Mouse (Mus musculus) urinary bladder, postnatal 10 days (tissue): Measurements from ENCODE around the gene Ddx41.

Experiments
- DNase-seq: peaks from one replicate; pipeline ENCODE4 v3.0.0; 2022; ENCODE audit warnings: low spot score

The Ddx41 gene

DNA sequence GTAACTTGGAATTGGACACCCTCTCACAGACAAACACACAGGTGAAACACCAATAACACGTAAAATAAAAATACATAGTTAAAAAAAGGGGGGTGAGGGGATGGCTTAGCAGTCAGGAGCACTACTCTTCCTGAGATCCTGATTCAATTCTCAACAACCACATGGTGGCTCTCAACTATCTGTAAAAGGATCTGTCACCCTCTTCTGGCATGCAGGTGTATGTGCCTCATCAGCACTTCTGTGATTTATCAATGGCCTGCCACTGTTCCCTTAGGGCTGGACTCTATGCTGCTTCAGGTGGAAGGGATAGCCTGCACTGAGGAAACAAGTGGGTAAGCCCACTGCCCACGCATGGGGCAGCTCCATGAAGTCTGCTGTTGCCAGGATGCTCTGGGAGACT lies 4.5 kb upstream of the Ddx41 start:
- no peak for DNase-seq

DNA sequence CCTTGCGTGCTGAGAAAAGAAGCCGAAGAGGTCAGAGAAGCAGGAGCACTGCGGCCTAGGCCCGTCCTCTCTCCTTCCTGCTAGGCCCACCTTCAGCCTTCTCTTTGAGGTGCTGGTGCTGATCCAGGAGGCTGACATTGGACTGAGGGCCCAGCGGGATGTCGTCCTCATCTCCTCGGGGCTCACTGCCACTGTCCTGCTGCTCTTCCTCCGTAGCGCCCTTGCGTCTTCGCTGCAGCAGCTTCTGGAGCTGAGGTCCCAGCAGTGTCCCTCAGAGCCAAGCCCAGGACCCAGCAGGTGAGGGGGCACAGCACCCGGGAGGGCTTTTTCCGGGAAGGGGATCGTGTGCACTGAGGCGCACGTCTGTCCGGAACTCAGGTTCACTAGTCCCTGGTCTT lies 663 bp downstream of the Ddx41 start:
- no peak for DNase-seq

DNA sequence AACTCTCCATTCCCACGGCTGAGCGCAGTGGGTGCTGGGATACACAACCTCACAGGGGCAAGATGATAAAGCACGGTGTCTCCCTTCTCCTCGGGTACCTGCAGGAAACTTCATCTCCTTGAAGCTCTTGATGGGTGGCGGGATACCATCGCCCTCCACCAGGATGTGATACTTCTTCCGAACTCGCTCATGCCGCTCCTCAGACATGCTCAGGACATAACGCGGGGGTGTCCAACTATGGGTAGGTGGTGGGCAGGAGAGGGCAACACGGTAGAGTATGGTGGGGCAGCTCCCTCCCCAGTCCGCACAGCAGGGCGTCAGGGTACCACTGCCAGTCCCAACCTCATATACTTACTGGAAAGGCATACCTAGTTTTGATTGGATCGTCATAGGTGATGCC lies 1.3 kb downstream of the Ddx41 start:
- DNase-seq, result no peak

DNA sequence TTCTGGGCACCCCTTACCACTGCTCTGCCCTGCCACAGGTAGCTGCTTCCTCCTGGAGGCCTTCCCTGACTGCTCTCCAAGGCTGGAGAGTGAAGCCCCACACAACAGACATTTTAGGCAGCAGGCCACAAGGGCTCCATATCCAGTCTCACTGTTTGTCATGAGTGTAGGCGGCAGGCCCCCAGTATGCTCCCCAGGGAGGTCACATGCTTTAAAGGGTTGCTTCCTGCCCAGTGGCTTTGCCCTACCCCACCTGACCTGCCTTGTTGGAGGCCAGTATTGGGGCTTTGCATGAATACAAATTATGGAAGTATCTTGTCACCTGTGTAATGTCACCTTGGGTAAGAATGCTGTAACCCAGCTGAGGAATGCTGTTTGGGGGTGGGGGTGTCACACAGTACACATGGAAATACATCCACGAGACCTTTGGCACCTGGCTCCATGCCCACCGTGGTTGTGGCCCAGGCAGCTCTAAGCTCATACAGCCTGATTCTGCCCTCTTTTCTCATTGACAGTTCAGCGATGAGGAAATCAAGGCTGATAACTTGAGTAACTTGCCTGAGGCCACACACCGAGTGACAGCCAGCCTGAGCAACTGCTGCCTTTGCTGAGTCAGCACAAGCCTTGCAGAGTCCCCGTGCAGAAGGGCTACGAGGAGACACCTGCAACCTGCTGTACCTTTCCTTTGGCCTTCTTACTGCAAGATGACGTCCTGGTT lies 7.1 kb downstream of the Ddx41 start, which contains the start of gene Dok3:
TSS of gene Dok3 (minus strand) at position 99 of the 718 bp plus-strand sequence.
- no peak for DNase-seq

DNA sequence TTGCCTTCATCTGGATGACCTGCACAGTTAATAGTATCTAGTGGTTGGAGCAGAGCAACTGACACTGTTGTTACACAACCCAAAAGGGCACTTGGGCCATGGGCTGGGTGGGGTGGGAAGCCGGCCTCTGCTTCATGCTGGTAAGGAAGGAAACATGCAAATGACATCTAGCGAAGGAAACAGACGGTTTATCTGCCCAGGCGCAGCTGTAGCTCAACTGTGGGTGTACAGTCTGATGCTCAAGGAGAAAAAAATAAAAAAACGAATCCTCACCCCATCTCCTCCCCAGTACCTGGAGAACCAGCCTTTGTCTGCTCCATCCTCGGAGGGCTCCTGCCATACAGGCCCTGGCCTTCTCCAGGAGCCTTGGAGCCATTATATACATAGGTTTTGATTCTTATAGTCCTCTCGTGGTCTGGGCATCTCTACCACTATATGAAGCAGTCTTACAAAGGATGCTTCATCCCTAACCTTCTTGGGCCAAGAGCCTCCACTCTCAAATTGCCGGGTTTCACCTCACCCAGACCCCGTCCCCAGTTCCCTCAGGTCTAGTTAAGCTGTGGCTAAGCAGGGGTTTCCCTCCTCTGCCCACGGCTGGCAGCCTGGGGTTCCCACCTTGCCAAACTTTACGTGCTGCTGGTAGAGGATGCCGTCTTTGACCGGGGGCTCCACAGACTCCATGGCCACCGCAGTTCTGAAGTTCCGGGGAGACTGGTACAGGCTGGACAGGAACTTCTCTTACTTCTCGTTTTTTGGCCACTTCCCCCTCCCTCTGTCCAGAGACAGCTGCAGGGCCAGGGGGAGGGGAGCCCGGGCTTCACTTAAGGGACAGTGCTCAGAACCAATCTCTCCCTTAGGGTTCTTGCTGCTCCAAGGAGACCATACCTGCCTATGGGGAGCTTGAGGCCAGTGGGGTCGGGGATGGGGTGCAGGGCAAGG lies 8.4 kb downstream of the Ddx41 start:
- no peak for DNase-seq

DNA sequence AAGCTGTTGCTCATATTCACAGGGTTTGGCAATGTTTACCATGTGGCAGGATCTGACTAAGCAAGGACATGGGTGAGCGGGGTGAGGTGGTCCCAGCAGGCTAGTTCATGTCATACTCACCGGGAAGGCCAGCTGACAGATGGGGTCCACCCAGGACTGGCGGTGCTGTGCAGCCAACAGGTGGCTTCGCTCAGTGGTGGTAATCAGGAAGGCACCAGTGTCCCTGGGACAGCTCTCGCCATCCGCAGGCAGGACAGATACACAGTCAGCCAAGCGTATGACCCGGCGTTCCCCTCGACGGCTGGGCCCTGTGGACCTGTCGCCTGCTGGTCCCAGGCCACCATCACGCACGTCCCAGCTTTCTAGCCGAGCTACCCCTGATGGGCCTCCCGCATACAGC lies 9.2 kb downstream of the Ddx41 start:
- no peak for DNase-seq

DNA sequence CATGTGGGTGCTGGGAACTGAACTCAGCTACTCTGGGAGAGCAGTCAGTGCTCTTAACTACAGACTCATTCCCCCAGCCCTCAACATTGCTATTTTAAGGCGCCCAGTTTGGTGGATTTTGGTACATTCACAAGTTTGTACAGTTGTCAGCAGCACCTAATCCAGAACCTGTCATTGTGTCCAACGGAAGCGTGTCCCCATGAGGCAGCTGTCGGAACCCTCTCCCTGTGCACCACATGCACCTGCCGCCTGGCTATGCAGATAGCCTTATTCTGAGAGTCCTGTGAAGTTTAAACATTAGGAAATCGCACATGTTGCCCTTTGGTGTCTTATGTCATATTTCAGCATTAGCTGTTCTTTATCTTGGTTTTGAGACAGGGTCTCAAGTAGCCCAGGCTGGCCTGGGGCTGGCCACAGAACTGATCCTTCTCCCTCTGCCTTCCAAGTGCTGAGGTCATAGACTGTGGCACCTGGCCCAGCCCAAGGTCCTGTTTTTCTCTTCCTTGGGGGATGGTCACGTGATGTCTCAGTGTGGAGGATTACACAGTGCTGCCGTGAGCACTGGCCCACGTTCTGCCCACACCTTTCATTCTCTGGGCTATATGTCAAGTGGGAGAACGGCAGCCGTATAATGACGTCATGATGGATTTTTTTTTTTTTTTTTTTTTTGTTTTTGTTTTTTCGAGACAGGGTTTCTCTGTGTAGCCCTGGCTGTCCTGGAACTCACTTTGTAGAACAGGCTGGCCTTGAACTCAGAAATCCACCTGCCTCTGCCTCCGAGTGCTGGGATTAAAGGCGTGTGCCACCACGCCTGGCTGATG lies 10.5 kb downstream of the Ddx41 start:
- DNase-seq, result no peak

DNA sequence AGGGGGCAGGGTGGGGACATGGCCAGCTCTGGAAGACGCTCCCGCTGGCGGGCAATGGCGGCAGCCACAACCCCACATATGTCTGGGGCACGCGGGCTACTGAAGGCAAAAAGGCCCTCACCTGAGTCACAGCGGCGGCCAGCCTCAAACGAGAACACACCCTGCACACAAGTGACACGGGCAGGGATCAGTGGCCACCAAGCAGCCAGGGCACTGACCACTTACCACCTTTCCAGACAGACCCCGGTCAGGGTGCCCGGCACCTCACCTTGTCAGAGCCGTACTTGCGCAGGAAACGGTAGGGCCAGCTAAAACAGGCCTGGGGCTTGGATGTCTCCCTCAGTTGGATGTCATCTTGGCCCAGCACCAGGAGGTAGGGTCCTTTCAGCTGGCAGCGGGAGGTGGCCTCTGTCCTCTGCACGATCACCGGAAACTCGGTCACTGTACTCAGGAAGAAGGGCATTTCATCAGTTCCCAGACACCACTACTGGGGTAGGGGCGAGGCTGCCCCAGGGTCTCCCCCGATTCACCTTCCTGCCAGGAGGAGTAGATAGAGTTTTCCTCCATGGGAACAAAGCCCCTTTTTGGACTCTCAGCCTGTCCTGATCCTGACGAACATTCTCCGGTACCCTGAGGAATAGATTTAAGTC lies 12.4 kb downstream of the Ddx41 start:
- DNase-seq, result no peak

DNA sequence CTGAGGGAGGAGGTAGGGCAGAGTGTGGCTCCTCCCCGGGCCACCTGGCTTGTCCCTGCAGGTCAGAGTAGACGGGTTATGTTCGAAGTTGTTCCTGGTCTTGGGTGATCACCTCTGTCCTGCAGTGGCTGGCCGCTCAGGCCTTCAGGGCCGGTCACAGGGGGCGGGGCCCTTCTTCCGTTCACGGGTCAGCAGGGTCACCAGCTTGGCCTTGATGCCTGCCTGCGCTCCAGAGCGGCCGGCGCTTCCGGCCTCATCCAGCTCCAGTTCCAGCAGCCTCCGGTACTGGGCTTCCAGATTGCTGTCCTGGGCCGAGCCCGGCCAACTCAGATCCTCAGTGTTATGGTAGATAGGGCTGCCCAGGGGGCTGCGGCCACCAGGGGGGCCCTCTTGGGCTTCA lies 13.2 kb downstream of the Ddx41 start:
- DNase-seq, result no peak

DNA sequence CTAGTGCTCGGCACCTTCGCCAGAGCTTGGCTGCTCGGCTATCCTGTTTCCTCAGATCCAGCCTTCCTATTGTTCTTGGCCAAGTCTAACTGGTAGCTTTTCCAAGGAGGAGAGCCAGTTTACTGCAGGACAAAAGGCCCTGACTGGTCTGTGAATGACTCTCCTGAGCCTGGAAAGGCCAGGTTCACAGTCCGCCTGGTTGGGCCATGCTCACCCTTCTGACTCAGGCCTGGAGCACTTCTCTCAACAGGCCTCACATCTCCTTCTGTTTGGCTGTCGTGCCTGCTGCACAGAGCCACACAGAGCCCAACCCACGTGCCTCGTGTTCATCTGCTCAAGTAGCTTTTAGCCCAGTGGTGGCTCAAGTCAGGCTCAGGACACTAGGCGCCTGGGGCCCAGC lies 13.7 kb downstream of the Ddx41 start:
- no peak for DNase-seq

DNA sequence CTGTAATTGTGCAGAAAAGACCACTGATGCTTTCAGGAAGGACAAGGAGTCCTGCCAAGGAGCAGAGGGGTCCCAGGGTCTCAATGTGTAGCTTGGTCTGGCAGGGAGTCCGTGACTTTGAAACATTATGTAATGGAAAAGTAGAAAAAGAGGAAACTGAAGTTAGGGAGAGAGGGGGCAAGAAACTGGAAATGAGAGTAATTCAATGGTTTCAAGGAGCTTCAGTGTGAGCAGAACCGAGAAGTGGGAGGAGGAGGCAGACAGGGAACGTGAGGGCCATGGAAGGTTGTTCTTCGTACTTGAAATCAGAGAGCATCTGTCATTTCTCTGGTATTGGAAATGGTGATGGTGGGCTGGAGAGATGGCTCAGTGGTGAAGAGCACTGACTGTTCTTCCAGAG lies 16.9 kb downstream of the Ddx41 start:
- no peak for DNase-seq

DNA sequence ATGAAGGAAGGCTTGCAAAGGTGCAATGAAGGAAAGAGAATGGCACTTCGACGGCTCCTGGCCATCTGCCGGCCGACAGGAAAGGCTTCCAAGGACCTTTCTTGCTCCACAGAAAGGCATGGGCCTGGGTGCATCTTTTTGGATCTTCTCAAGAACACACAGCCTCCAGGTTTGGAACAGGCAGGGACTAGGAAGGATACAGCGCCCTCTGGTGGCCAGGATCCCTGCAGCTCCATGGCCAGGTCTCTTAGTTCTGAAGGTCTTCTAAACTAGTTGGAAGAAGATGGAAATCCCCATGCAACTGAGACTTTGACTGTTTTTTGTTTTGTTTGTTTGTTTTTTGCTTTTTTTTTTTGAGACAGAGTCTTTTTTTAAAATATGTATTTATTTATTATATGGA lies 19.5 kb downstream of the Ddx41 start:
- DNase-seq, result peak; percentile 63

DNA sequence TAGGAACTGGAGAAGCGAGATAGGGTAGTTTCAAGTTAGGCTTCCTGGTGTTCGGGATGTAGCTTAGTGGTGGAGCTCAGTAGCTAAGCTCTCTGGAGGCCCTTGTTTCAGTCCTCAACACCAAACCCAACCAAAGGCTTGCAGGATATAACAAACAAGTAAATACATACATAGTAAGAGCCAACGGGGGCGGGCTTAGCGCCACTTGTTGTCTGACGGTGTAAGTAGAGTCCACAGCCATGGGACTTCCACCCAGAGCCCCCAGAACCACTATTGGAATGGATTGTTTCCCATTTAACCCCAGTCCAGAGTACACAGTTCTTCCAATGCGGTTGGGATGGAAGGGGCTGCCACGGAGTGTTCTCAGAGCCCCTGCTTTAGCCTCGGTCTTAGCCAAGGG lies 22.6 kb downstream of the Ddx41 start:
- no peak for DNase-seq

DNA sequence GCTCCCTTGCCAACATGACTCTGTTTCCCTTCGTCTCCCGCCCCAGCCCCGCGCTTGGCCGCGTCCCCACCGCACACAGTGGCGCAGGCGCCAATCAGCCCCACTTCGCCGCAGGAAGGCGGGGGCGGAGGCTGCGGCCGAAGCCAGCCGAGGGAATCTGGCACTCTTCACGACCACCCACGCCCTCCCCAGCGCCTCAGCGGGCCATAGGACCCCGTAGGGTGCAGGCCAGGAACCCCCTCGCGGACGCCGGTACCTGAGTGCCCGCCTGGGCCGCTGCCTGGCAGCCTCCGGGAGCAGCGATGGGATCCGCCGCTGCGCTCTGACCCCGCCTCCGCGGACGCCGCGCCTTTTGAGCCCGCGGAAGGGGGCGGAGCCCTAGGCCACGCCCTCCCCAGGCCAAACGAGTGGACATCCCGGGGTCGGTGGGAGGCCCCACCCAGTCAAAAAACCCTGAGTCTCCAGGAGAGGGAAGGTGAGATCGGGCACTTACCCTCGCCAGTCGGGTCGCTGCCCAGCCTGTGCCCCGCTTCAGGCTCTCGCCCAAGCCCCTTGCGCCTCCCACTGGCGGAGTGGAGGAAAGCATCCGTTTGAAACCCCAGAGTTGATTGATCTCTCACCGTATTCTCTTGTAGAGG lies 23.2 kb downstream of the Ddx41 start, which contains the start of gene Pdlim7:
TSS of gene Pdlim7 (minus strand) at position 566 of the 638 bp plus-strand sequence.
- peak; percentile 76 for DNase-seq

DNA sequence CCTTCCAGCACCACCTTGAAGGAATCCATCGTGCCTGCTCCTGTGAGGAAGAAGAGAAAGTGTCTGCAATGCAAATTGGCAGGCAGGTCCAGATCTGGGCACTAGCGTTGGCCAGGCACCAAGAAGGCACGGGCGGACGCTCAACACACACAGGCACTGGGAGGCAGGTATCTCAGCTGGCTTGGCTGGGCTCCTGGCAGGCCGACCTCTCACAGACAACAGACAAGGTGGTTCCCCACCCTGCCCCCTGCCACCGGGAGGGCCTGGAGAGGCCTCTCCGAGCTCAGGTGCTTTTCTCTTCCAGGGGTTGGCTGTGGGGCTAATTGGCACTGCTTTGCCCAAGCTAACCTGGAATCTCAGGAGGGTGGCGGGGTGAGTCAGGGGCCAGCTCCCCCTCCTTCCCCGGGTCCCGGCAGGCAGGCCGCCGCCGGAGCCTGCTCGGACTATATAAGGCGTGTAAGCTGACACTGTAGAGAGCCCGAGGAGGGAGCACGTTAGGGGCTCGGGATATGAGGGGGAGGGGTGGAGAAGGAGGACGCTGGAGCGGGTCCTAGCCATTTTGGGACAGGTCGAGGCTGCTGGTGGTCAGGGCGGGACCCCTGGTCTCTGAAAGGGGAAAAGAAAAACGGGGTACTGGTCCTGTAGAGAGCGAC lies 24.0 kb downstream of the Ddx41 start:
- DNase-seq, result no peak

DNA sequence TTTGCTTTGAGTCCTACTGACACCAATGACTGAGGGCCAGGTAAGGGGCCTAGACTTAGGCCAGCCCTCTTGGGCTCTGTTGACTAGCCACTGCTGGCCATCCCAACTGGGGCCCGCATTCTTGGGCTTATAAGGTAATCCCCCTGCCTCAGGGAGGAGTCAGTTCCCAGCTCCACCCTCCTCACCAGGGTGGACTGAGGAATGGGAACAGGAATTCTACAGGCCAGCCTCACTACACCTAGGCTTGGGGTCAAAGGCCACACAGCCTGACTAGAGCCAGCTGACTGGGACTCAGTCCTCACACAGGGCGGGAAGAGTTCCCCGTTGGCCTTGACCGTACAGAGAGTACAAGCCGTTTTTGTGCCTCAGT lies 25.0 kb downstream of the Ddx41 start:
- no peak for DNase-seq

DNA sequence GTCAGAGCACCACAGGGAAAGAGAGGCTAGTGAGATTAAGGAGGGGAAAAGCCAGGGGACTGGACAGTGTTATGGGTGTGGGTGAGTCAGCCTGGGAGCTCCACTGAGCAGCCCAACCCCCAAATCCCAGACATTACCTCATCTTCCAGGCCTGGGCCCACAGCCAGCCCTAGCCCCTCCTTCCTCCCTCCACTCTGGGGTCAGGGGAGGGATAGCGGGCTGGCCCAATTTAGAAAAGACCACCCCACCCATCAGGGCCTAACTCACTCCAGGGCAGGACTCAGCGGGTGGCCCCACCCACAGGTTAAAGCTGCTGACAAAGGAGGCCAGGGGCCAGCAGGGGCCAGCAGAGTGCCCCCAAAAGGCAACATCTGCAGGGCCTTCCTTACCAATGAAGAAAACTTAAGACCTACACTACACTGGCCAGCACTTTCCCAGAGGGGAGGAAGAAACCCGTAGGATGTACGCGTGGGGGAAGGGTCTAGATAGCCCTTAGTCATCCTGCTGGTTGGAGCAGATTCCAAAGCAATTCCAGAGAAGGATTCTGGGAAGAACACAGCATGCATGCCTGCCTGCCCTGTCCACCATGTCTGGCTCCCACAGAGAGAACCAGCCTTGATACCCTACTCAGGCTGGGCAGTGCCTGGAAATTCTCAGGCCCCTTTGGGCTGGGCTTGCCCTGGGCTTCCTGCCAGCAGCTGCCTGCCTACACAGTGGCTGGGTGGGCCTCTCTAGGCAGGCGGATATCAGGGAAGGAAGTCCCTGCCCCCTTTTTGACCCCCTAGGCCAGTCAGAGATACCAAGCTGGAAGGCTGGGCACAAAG lies 25.6 kb downstream of the Ddx41 start:
- peak; percentile 58 for DNase-seq

DNA sequence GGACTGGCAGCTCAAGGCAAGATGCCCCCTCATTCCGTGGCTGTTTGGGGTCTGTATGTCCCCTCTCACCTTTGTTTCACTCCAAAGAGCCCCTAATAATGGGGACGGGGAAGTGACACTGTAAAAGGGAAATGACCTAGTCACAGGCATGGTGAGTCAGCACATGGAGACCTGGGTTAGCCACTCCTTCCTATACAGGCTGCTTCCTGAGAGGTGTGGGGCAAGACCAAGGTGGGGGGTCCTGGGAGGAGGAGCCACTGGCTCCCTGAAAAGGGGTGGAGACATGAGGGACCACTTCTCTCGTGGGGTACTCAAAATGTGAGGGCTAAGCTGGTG lies 26.2 kb downstream of the Ddx41 start:
- DNase-seq, result no peak

DNA sequence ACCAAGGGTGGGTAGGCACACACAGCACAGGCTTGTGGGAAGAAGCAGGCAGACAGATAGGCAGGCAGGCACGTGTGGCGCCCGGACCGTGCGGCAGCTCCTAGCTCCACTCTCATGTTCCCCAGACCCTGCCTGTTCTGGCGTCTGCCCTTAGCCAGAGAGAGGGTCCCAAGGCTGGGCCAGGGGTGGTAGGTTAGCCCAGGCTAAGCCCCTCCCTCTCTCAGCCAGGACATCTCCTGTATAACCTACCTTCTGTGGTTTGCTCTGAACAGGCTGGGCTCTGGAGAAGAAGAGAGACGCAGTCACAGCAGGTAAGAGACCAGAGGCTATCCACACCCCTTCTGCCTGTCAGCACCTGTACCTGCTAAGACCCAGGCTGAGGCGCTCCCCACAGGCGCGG lies 27.9 kb downstream of the Ddx41 start:
- no peak for DNase-seq

DNA sequence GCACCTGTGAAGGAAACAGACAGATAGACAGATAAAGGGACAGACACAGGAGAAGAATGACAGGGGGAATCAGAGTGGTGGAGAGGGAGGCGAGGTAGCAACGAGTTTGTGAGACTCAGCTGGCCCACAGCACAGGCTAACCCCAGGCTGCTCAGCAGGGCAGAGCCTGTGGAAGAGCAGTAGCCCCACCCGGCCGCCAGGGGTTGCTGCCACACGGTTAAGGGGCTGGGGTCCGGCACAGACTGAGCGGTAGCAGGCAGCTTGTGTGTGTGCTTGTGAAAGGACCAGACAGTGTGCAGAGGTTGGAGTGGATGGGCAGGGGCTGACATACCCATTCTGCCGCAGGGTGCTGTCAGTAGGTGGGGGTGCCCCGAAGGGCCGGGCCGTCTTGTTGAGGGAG lies 28.6 kb downstream of the Ddx41 start:
- DNase-seq, result no peak
